Comparison of ENCODE assay signal across 16 mouse cellular contexts in genomic region chr17:45894166-45894565, GRCm38 (mm10).
"Had no signal": no experiment of that assay in that cellular context is flagged by ENCODE, and none has a peak within 500 bp of the region (broad histone marks: within the 10 kb centered on the region; RNA-seq: fewer than 3 reads in every experiment).

No protein-coding gene starts in this region.

- DNase-seq: liver, postnatal 0 days; lung, adult 2 months; lung, postnatal 14 days; lung, postnatal 36 days; retina, postnatal 1 day; right cerebral cortex, postnatal 4 days; spleen, adult 18-20 months; thymus, adult 18-20 months; thymus, postnatal 14 days; thymus, postnatal 36 days had no signal

- H3K4me3 ChIP-seq: lung, embryonic 15.5 days; megakaryocyte, embryonic 14.5 days; midbrain, embryonic 13.5 days; midbrain, embryonic 15.5 days; neural tube, embryonic 12.5 days had no signal

- H3K27ac ChIP-seq: lung, embryonic 15.5 days; macrophage; midbrain, embryonic 13.5 days; midbrain, embryonic 15.5 days; neural tube, embryonic 12.5 days had no signal
